Mouse (Mus musculus): ENCODE measurements around the gene Ncln. TPM values are rescaled to one million over a fixed set of nuclear protein-coding genes. Genes with fewer than 3 reads are reported as not detected.
A peak's percentile ranks its signal among the peaks of the same experiment; 100 is the strongest.

Gene Ncln
- polyA plus RNA-seq, 1 experiment = 40.9 TPM

- no peak overlapping the region for H3K27ac ChIP-seq (ENCODE audit: insufficient read depth, low read depth, low read length)
- 0 out of 2 replicates have a peak, but pooled peaks cover 3% of the 10 kb centered on the region for H3K4me1 ChIP-seq (ENCODE audit: control insufficient read depth, insufficient read depth, low read length)
- H3K4me3 ChIP-seq (ENCODE audit: insufficient read depth, low read length) = no peak overlapping the region
- TF ChIP-seq CTCF (IDR thresholded peaks at IDR 0.05; ENCODE audit: low read depth, low read length) (no peak), POLR2A (IDR thresholded peaks at IDR 0.05; ENCODE audit: borderline replicate concordance, low read depth, low read length) (no peak)
Measured at GRCm38 (mm10) chr10:81467670-81468235, 28.4 kb downstream of the Ncln start.

GRCm38 (mm10) chr10:81466881-81467280, 29.3 kb downstream of the Ncln start:
- TF ChIP-seq CTCF (IDR thresholded peaks at IDR 0.05; ENCODE audit: low read depth, low read length) (no peak), POLR2A (IDR thresholded peaks at IDR 0.05; ENCODE audit: borderline replicate concordance, low read depth, low read length) (no peak)
- Histone ChIP-seq H3K27ac (ENCODE audit: insufficient read depth, low read depth, low read length) (no peak overlapping the region), H3K4me1 (ENCODE audit: control insufficient read depth, insufficient read depth, low read length) (0 out of 2 replicates have a peak, but pooled peaks cover 3% of the 10 kb centered on the region), H3K4me3 (ENCODE audit: insufficient read depth, low read length) (no peak overlapping the region)

- Histone ChIP-seq H3K4me3 (ENCODE audit: insufficient read depth, low read length) (no peak overlapping the region), H3K4me1 (ENCODE audit: control insufficient read depth, insufficient read depth, low read length) (0 out of 2 replicates have a peak, but pooled peaks cover 3% of the 10 kb centered on the region), H3K27ac (ENCODE audit: insufficient read depth, low read depth, low read length) (no peak overlapping the region)
- TF ChIP-seq CTCF (IDR thresholded peaks at IDR 0.05; ENCODE audit: low read depth, low read length) (no peak), POLR2A (IDR thresholded peaks at IDR 0.05; ENCODE audit: borderline replicate concordance, low read depth, low read length) (no peak)
Measured at GRCm38 (mm10) chr10:81466066-81466465, 30.1 kb downstream of the Ncln start.

GRCm38 (mm10) chr10:81465265-81465645, 30.9 kb downstream of the Ncln start:
- TF ChIP-seq POLR2A (IDR thresholded peaks at IDR 0.05; ENCODE audit: borderline replicate concordance, low read depth, low read length) = no peak
- 0 out of 2 replicates have a peak, but pooled peaks have one; percentile 6 for TF ChIP-seq CTCF (IDR thresholded peaks at IDR 0.05; ENCODE audit: low read depth, low read length)
- no peak overlapping the region for H3K4me3 ChIP-seq (ENCODE audit: insufficient read depth, low read length)
- H3K4me1 ChIP-seq (ENCODE audit: control insufficient read depth, insufficient read depth, low read length) = 0 out of 2 replicates have a peak, but pooled peaks cover 3% of the 10 kb centered on the region
- no peak overlapping the region for H3K27ac ChIP-seq (ENCODE audit: insufficient read depth, low read depth, low read length)

- TF ChIP-seq CTCF (IDR thresholded peaks at IDR 0.05; ENCODE audit: low read depth, low read length) = no peak
- TF ChIP-seq POLR2A (IDR thresholded peaks at IDR 0.05; ENCODE audit: borderline replicate concordance, low read depth, low read length) = no peak
- peak overlapping the region; percentile 36 for H3K4me3 ChIP-seq (ENCODE audit: insufficient read depth, low read length)
- no peak overlapping the region for H3K27ac ChIP-seq (ENCODE audit: insufficient read depth, low read depth, low read length)
- H3K4me1 ChIP-seq (ENCODE audit: control insufficient read depth, insufficient read depth, low read length) = 0 out of 2 replicates have a peak, but pooled peaks cover 3% of the 10 kb centered on the region
Measured at GRCm38 (mm10) chr10:81464405-81465264, 31.6 kb downstream of the Ncln start.

- H3K27ac ChIP-seq (ENCODE audit: insufficient read depth, low read depth, low read length) = no peak overlapping the region
- H3K4me3 ChIP-seq (ENCODE audit: insufficient read depth, low read length) = no peak overlapping the region
- TF ChIP-seq POLR2A (IDR thresholded peaks at IDR 0.05; ENCODE audit: borderline replicate concordance, low read depth, low read length) = no peak
- TF ChIP-seq CTCF (IDR thresholded peaks at IDR 0.05; ENCODE audit: low read depth, low read length) = no peak
Measured at GRCm38 (mm10) chr10:81463531-81463930, 32.7 kb downstream of the Ncln start.

GRCm38 (mm10) chr10:81462917-81463316, 33.3 kb downstream of the Ncln start:
- H3K27ac ChIP-seq (ENCODE audit: insufficient read depth, low read depth, low read length) = no peak overlapping the region
- 0 out of 2 replicates have a peak, but pooled peaks cover 3% of the 10 kb centered on the region for H3K4me1 ChIP-seq (ENCODE audit: control insufficient read depth, insufficient read depth, low read length)
- H3K4me3 ChIP-seq (ENCODE audit: insufficient read depth, low read length) = no peak overlapping the region
- TF ChIP-seq CTCF (IDR thresholded peaks at IDR 0.05; ENCODE audit: low read depth, low read length) = no peak
- no peak for TF ChIP-seq POLR2A (IDR thresholded peaks at IDR 0.05; ENCODE audit: borderline replicate concordance, low read depth, low read length)

More at GRCm38 (mm10) chr10:81463531-81463930, 32.7 kb downstream of the Ncln start:
- 0 out of 2 replicates have a peak, but pooled peaks cover 3% of the 10 kb centered on the region for H3K4me1 ChIP-seq (ENCODE audit: control insufficient read depth, insufficient read depth, low read length)

GRCm38 (mm10) chr10:81462415-81462804, 33.8 kb downstream of the Ncln start:
- Histone ChIP-seq H3K4me3 (ENCODE audit: insufficient read depth, low read length) (no peak overlapping the region), H3K27ac (ENCODE audit: insufficient read depth, low read depth, low read length) (no peak overlapping the region), H3K4me1 (ENCODE audit: control insufficient read depth, insufficient read depth, low read length) (0 out of 2 replicates have a peak, but pooled peaks cover 3% of the 10 kb centered on the region)
- no peak for TF ChIP-seq CTCF (IDR thresholded peaks at IDR 0.05; ENCODE audit: low read depth, low read length)
- no peak for TF ChIP-seq POLR2A (IDR thresholded peaks at IDR 0.05; ENCODE audit: borderline replicate concordance, low read depth, low read length)

GRCm38 (mm10) chr10:81461673-81462414, 34.3 kb downstream of the Ncln start:
- Histone ChIP-seq H3K4me1 (ENCODE audit: control insufficient read depth, insufficient read depth, low read length) (0 out of 2 replicates have a peak, but pooled peaks cover 3% of the 10 kb centered on the region), H3K4me3 (ENCODE audit: insufficient read depth, low read length) (no peak overlapping the region), H3K27ac (ENCODE audit: insufficient read depth, low read depth, low read length) (no peak overlapping the region)
- TF ChIP-seq POLR2A (IDR thresholded peaks at IDR 0.05; ENCODE audit: borderline replicate concordance, low read depth, low read length) = no peak
- TF ChIP-seq CTCF (IDR thresholded peaks at IDR 0.05; ENCODE audit: low read depth, low read length) = no peak

Measured in bone marrow macrophage, adult 2 months (primary cell).